Mouse (Mus musculus) yolk sac, embryonic 10.5 days (tissue): ENCODE data around the gene Aaed1.

ENCODE experiments used
- DNase-seq: peaks from one replicate; pipeline ENCODE4 v3.0.0-alpha.2; 2017; ENCODE audit warnings: low spot score

Aaed1 gene

DNA sequence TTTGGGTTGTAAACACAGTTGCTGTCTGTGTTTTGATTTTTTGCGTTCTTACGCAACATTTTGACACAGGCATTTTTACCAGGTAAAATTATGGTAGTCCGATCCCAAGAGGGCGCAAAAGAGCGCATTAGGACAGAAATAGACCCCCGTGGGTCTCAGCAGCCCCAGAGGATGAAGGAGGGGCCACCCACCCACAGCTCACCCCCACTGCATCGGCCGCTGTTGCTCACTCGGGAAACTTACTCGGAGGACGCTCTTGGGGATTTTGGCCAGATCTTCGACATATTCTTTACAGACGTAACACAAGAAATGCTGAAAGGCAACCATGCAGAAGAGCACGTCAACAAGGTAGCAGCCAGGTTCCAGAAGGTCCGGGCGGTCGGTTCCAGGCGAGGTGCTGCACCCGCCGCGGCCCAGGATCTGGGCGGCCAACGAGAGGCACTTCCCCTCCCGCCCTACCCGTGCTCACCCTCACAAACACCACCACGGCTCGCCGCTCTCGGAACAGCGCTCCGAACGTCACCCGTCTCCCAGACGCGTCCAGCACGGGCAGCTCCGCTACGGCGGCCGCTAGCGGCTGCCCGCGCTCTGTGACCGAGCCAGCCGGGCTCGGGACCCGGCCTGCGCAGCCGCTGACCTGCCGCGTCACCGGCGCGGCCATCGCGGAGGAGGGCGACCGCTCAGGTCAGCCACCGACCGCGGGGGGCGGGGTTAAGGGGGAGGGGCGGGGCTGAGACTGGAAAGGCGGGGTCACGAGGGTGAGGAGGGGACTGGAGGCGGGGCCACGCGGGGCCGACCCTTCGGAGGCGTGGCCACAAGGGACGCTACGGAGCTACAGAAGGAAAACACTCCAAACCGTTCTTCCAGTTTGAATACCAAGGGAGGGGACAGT is at the start of gene Aaed1:
Gene Aaed1, minus strand, starts transcription at position 687 of the 892 bp plus-strand sequence.
- DNase-seq: peak; percentile 97

DNA sequence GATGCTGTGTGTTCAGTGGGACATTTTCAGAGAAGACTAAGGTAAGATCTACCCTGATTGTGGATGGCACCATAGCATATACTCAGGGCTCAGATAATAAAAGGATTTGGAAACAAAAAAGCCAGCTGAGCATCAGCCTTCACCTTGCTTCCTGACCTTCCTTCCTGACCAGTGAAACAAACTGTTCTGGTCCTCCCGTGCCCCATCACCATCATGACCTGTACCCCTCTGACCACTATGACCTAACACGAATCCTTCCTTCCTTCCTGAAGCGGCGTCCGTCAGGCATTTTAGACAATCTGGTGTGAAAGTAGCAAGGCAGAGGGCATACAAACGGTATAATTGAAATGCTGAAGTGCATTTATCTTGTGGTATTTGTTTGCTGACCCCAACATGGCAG is 49.6 kb upstream of the Aaed1 start:
- no peak for DNase-seq

DNA sequence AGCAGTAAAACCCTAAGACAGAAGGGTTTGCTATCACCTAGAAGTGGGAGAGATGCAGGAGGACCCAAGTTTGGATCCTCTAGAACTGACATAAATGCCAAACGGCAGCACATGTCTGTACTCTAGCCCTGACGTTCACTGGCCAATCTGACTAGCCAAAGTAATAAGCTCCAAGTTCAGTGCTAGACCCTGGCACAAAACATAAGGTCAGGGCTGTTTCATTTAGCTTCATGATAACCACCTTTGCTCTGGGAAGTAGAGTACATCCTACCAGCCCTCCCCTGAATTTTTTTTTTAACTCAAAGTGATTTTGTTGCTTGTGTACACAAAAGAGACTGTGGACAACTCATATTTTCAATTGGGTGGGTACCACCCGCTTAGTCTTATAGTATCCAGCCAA is 48.5 kb upstream of the Aaed1 start:
- DNase-seq: no peak

DNA sequence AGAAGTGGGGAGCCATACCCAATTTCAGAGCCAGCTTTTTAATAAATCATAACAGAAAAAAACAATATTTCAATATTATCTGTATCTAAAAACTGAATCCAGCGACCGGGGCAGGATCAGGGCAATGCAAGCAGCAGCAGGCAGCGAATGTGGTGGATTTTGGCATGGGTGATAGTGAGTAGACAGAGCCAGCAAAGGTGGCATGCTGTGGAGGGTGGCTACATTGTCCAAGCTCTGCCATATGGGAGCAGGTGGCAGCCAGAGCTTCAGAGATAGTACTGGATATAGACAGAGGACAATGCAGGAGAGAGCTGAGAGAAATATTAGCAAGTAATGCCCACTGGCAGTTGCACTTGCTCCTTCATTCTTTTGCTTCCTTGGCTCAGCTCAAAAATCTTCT is 47.2 kb upstream of the Aaed1 start:
- DNase-seq: no peak

DNA sequence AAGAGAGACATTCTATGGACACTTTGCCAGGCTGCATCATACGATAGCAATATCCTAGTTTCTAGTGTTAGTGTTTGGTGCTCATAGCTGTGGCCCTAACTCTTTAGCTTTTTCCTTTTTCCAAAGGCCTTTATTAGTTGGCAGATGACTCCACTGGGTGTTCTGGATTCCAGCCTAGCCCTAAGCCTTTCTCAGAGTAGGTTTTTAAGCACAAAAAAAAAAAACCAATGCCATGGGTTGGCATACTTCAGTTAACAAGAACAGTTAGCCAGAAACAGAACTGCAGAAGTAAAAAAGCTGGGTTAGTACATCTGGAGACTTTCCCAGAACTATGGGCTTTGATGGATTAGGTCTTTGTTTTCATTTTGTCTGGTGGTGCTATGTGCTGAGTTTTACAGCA is 46.0 kb upstream of the Aaed1 start:
- no peak for DNase-seq

DNA sequence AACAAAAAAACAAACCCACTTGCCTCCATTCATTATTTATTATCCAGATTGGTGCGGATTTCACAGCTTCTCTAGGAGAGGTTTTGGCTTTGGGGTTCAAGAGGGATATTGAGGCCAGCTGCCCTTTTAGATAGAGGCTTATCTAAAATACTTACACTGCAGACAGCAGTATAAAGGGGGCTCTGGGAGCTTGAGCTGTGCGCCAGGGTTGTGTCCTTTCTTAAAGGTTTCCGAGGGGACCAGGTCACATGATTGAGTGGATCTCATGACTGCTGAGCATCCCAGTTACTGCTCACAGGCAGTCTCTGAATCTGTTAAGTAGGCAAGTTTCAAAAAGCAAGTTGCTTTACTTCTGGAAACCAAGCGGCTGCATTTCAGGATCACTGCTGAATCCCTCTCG is 44.9 kb upstream of the Aaed1 start:
- DNase-seq: no peak

DNA sequence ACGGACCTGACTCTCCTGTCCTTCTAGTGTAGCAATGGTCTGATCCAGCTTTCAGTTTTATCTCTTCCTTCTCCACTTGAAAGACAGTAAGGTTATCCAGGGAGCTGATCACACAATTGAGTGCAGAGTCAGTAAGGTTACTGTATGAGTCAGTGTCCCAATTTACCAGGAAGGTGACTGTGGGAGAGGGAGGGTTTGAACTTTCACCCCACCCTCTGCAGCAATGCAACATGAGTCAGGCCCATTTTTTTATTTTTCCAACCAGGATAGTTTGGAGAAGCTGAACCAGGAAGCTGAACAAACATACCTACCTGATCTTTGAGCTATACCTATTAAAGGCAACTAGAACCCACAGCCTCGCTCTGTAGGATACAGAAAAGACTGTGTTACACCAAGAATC is 37.0 kb upstream of the Aaed1 start:
- DNase-seq: no peak

DNA sequence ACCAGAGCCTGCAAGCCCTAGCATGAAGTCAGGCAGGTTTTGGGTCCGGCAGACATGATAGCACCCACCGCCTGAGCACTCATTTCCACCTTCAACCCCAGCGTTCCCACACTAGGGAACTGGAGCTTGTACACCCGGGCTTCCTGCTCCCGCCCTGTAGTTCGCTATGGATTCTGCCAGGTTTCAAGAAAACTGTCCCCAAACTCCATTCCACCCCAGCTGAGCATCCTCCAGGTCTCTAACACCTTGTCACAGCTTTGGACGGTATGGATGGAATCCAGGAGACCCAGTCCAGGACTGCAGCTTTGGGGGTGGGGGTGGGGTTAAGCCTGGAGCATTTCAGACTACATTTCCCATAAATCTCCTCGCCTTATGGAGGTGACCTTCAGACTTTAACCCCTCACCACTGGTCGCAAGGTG is 31.6 kb upstream of the Aaed1 start:
- DNase-seq: peak; percentile 75

DNA sequence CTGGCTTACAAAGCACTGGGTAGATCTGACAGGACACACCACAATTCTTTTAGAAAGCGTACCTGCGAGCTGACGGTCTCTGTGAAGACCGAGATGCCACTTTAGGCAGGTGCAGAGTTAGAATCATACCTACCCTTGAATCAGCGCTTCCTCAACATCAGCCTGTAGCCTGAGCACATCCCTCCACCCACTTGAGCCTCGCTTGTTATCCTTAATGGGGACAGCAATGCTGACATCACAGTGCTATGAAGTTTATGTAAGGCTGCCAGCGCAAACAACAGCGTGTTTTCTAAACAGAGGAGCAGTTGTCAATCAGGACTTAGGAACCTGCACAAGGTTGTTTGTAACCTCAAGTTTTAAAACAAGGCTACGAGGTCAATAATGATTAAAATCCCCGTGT is 31.1 kb upstream of the Aaed1 start:
- no peak for DNase-seq

DNA sequence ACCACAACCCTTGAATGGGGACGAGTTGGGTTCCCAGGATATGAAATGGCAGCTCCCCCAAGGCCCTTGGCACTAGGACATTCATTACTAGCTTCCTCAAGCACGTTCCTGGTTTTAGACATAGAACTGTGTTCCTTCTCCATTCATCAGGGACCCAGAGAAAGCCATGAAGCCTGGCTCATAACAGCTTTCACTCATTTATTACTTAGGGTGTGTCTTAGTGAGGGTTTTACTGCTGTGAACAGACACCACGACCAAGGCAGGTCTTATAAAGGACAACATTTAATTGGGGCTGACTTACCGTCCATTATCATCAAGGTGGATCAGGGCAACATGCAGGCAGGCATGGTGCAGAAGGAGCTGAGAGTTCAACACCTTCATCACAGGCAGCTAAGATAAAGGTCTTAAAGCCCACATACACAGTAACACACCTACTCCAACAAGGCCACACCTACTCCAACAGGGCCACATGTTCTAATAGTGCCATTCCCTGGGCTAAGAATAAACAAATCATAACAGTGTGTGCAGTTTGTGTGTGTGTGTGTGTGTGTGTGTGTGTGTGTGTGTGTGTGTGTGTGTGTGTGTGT is 23.1 kb upstream of the Aaed1 start:
- DNase-seq: no peak

DNA sequence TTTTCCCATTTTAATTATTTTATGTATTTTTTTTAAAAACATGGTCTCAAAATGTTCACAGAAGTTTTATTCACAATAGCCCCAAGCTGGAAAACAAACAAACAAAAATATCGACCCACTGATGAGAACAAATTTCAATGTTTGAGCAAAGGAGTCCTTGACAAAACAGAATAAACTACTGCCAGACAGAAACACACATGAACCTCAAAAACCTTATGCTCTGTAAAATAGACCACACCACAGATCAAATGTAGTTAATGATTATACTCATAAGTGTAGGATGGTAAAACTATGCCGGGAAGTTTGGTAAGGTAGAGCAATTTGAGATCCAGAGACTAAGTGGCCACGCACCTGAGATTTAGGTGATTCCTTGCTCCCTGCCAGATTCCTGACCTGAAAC is 20.6 kb upstream of the Aaed1 start:
- no peak for DNase-seq

DNA sequence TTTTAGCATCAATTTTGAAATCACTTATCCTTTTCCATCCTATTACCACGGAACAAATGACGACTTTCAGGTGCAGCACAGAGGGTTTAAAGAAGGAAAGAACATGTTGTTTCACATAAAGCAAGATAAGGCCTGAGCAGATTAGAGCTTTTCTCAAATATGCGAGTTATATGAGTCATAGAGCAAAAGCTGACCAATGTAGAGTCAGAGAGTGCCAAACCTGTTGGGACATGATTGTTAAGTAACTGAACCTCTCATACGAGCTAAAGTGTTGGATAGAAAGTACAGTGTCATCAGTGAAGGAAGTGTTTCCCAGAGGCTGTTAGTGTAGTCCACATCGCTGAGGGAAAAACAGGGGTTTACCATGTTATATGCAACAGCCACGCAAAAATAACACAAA is 19.8 kb upstream of the Aaed1 start:
- DNase-seq: no peak

DNA sequence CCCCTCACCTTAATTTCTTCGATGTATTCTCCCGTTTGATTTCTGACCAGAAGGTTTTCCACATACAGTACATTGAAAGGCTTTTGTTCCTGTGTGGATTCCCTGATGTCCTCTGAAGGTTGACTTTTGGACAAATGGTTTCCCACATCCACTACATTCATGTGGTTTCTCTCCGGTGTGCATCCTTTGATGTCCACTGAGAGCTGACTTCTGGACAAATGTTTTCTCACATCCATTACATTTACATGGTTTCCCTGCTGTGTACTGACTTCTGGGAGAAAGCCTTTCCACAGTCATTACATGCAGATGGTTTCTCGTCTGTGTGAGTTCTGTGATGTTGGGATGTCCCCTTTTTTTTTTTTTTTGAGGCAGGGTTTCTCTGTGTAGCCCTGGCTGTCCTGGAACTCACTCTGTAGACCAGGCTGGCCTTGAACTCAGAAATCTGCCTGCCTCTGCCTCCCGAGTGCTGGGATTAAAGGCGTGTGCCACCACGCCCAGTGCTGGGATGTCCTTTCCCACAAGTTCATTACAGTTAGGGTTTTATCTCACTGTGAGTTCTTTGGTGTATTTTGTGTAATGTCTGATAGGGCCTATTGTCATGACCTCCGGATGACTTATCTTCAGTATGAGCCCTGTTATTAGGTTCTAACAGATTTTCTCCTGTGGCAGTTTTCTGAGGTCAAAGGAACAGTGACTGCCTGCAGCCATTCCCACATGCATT is 10.2 kb upstream of the Aaed1 start:
- no peak for DNase-seq

DNA sequence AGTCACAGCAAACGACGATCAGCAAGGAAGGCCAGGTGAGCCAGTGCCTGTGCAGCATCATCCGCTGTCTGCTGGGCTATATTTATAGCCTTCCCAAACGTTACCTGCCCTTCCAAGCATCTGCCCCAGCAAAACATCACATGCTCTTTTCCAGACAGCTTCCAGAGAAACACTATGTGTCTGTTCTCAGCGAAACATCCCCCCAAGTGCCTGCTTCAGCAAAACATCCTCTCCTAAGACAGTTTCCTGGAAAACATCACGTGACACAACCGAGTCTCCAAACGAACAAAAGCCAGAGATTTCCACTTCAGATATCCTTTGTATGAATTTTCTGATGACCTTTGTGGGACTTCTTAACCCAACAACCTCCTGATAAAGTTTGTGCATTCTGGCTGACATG is 7.8 kb upstream of the Aaed1 start:
- peak; percentile 35 for DNase-seq

DNA sequence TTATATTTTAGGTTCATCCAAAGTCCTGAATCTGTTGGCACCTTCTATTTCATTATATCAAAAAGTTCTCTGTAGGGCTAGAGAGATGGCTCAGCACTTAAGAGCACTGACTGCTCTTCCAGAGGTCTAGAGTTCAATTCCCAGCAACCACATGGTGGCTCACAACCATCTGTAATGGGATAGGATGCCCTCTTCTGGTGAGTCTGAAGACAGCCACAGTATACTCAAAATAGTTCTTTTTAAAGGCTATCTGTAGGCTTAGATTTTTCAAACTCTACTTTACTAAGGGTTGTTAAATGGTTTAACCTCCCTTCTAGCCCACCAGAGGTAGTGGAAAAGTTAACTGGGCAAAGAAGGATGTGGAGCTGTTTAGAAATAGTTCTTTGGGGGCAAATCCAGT is 7.3 kb upstream of the Aaed1 start:
- DNase-seq: no peak

DNA sequence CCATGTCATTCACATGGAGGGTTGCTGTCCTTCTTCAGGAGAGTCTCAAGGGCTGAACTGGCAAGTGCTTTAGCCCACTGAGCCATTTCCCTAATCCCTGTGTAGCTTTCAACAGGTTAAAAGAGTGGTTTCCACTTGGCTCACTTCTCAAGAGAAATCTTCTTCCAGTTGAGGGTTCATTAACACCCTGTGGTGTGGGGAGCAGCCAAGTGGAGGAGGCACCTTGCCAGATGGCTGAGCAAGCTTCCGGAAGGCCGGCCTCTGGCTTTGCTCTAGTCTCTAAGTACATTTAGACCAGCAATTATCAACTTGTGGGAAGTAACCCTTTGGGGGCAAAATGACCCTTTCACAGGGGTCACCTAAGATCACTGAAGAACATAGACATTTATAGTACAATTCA is 5.8 kb upstream of the Aaed1 start:
- DNase-seq: no peak

DNA sequence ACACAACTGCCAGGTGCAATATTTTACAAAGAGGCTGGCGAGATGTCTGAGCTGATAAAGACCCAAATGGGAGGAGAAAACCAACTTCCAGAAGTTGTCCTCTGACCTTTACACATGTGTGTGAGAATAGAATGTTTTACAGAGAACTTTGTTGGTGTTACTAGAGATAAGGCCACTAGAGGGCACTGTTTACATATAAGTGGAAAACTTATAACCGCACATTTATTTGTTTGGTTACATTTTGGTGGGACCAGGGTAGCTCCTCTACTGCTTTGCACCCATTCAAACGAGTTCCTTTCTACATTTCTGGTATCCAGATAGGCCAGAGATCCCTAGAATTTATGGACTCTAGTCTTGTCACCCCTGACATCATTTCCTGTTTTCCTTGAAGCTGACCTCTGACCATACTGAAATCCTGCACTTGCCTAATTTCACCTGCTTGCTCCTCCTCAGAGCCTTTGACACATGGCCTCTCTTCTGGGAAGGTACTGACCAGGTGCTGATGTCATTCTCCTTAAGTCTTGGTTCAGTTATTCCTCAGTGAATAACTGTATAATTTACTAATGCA is 3.1 kb upstream of the Aaed1 start:
- peak; percentile 56 for DNase-seq

DNA sequence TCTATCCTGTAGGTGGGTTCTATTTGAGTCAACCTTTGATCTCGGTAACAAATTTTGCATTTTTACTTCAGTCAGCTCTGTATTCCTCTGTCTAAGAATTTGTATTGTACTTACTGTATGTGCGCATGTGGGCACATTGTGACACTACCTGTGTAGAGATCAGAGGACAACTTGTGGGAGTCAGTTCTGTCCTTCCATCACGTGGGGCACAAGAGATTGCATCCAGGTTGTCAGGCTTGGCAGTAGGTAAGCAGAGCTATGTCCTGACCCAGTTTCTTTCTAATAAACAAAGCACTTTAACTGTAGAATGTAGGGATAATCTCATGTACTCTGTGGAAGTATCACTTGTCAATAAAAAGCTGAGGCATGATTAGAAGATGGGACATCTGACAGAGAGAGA is 1.5 kb upstream of the Aaed1 start:
- no peak for DNase-seq

DNA sequence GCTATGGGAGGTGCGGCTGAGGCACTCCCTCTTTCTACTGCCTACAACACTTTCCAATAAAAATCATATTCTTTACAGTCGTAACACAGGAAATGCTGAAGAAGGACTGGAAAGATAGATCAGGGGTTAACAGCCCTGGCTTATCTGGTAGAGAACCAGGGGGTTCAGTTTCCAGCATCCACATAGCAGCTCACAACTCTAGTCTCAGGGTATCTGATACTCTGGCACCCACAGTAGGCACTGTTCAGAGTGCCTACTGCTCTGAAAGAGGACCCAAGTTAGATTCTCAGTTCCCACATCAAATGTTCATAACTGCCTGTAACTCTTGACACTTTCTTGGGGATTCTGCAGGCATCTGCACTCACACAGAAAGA is 393 bp upstream of the Aaed1 start:
- no peak for DNase-seq

DNA sequence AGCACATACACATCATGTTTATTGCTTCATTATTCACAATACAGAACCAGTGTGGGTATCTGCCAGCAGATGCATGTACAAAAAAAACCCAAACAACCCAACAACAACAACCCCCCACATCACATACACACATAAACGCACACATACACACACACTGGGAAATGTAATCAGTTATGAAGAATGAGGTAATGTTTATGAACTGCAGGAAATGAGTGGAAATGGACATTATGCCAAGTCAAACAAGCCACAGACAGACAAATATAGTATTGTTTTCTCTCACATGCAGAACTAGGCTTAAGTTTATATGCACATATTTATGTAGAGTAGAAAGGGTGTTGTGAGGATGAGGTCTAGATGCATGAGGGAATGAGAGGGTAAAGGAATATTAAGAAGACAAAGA is 1.2 kb downstream of the Aaed1 start:
- DNase-seq: no peak

DNA sequence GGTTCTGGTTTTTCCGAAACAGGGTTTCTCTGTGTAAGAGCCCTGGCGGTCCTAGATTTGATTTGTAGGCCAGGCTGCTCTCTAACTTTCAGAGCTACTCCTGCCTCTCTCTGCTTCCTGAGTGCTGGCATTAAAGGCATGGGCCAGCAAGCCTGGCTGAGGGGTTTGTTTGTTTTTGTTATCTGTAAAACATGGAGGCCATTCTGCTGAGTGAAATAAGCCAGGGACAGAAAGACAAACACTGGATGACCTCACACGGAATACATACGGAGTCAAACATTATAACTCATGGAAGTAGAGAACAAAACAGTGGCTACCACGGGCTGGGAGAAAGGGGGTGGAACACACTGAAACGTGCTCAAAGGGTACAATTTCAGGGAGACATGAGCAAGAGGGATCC is 1.9 kb downstream of the Aaed1 start:
- DNase-seq: peak; percentile 59

DNA sequence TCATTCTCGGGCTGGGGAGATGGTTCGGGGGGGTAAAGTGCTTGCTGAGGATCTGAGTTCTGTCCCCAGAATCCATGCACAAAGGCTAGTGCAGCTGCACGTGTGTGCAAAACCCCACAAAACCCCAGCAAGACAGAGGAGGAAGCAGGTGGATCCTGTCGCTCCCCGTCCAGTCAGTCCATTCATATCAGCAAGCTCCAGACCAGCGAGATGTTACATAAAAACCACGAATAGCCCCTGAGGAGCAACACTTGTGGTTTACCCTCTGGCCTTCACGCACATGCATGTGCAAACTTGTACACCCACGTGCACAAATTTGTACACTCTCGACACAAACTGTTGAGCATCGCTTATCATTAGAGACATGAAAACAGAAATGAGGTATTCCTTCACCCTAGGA is 2.7 kb downstream of the Aaed1 start:
- no peak for DNase-seq

DNA sequence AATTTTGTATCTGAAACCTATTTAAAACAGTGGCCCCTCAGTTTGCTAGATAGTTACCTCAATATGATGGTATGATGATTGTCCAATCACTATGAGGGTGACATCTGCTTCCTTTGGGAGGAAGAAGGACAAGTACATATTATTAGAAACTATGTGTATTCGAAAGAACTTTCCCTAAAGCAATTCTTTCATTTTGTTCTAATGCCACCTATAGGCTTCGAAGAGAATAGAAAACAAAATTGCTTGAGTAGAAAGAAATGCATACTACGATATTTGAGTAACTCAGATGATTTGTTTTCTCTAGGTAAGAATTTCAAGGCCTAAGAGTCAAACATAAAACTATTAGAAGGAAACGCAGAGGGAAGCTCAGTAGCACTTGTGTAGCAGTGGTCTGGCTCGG is 3.5 kb downstream of the Aaed1 start:
- DNase-seq: no peak
